ENCODE assay signal across 14 mouse cellular contexts in genomic region chr4:142500541-142500940, GRCm38 (mm10).
"Had no signal": no experiment of that assay in that cellular context is flagged by ENCODE, and none has a peak within 500 bp of the region (broad histone marks: within the 10 kb centered on the region; RNA-seq: fewer than 3 reads in every experiment).

No protein-coding gene starts in this region.

- H3K4me1 ChIP-seq: liver, embryonic 12.5 days; megakaryocyte, embryonic 14.5 days had no signal

- H3K9me3 ChIP-seq: limb, embryonic 10.5 days; liver, embryonic 12.5 days; midbrain, embryonic 12.5 days had no signal

- H3K9ac ChIP-seq: liver, embryonic 12.5 days; lung, embryonic 14.5 days; midbrain, embryonic 12.5 days had no signal

- H3K4me3 ChIP-seq: layer of hippocampus, adult 2 months; limb, embryonic 10.5 days; liver, embryonic 12.5 days; megakaryocyte, embryonic 14.5 days; midbrain, embryonic 12.5 days had no signal

- H3K36me3 ChIP-seq: limb, embryonic 10.5 days; liver, embryonic 12.5 days; midbrain, embryonic 12.5 days had no signal

- H3K4me2 ChIP-seq: liver, embryonic 12.5 days; lung, embryonic 14.5 days; midbrain, embryonic 12.5 days had no signal

- ATAC-seq: liver, embryonic 12.5 days had no signal

- H3K27ac ChIP-seq: layer of hippocampus, adult 2 months; limb, embryonic 10.5 days; liver, embryonic 12.5 days; macrophage; midbrain, embryonic 12.5 days had no signal

- H3K27me3 ChIP-seq: megakaryocyte, embryonic 14.5 days had no signal

- DNase-seq: kidney, adult 11 months; kidney, postnatal 10 days; kidney, postnatal 4 days; lung, embryonic 14.5 days; lung, postnatal 10 days; right cerebral cortex, adult 18-20 months; right cerebral cortex, postnatal 25 days; thymus, postnatal 36 days had no signal
